Mouse (Mus musculus): ENCODE measurements around the gene Gm3893. TPM values are rescaled to one million over a fixed set of nuclear protein-coding genes. Genes with fewer than 3 reads are reported as not detected.

Gene Gm3893
- polyA plus RNA-seq (2012; rRNA removed), result not detected in 2 replicates

GRCm38 (mm10) chr4:42090907-42091306 is at the start of gene Gm3893:
TSS of gene Gm3893 (plus strand) at chr4:42091207.

GRCm38 (mm10) chr4:42114517-42114916 is 23.5 kb downstream of the Gm3893 start, which contains the start of gene Gm13304:
TSS of gene Gm13304 (plus strand) at chr4:42114817.

Other genes with a start within 250 kb of the Gm3893 start
- gene Gm21541, start 187.6 kb upstream of the Gm3893 start, polyA plus RNA-seq (2012; rRNA removed), result not detected in 2 replicates
- 0.15 and 0.16 TPM in 2 replicates for gene Gm20878, start 149.6 kb upstream of the Gm3893 start, polyA plus RNA-seq (2012; rRNA removed)
- gene Fam205a4, start 125.1 kb upstream of the Gm3893 start, polyA plus RNA-seq (2012; rRNA removed), result 0.02 TPM in 2 replicates
- gene Gm21093, start 56.5 kb upstream of the Gm3893 start, polyA plus RNA-seq (2012; rRNA removed), result not detected in 2 replicates
- not detected in 2 replicates for gene Gm13304, start 23.6 kb downstream of the Gm3893 start, polyA plus RNA-seq (2012; rRNA removed)
- gene Gm13306, start 62.2 kb downstream of the Gm3893 start, polyA plus RNA-seq (2012; rRNA removed), result not detected in 2 replicates
- 0.14 TPM in 2 replicates for gene Gm13305, start 77.4 kb downstream of the Gm3893 start, polyA plus RNA-seq (2012; rRNA removed)
- gene Gm10600, start 149.4 kb downstream of the Gm3893 start, polyA plus RNA-seq (2012; rRNA removed), result not detected in 2 replicates
- not detected in 2 replicates for gene Ccl21b, start 164.6 kb downstream of the Gm3893 start, polyA plus RNA-seq (2012; rRNA removed)
- not detected in 2 replicates for gene Gm21953, start 203.1 kb downstream of the Gm3893 start, polyA plus RNA-seq (2012; rRNA removed)
- not detected in 2 replicates for gene Fam205a3, start 227.1 kb downstream of the Gm3893 start, polyA plus RNA-seq (2012; rRNA removed)

All from liver, embryonic 14 days (tissue).